Mouse (Mus musculus) cerebellum, adult 2 months (tissue): ENCODE data around the gene Arid5b.

Experiments
- CTCF ChIP-seq: fragments of 200-500 bp; IDR thresholded peaks from 2 replicates; pipeline ENCODE4 v1.5.1; 2011; ENCODE audit warnings: low read depth, mild to moderate bottlenecking, control low read depth, low read length, moderate library complexity, borderline replicate concordance; ENCODE audit not compliant: insufficient read depth
- POLR2A ChIP-seq: fragments of 200-500 bp; IDR thresholded peaks from 2 replicates; pipeline ENCODE4 v1.6.1; 2011; ENCODE audit warnings: low read length, control low read depth, borderline replicate concordance; ENCODE audit not compliant: insufficient read depth

GRCm38 (mm10) chr10:68166695-68167086, 111.8 kb downstream of the Arid5b start:
- no peak for TF ChIP-seq POLR2A
- no peak for TF ChIP-seq CTCF
